Mouse (Mus musculus) urinary bladder, adult 18-20 months (tissue): ENCODE data around the gene Ptgir.

ENCODE experiments used
- DNase-seq, 2 experiments: peaks; one replicate each; pipeline ENCODE4 v3.0.0; 2022; ENCODE audit warnings: low spot score in 2 of 2, mixed read lengths in 2 of 2

The Ptgir gene

GRCm38 (mm10) chr7:16906281-16906680 is at the start of gene Ptgir:
Gene Ptgir, plus strand, starts transcription at chr7:16906490.
- no peak for DNase-seq

- no peak for DNase-seq
These were observed 48.0 kb upstream of the Ptgir start for GRCm38 (mm10) chr7:16858336-16858735.

GRCm38 (mm10) chr7:16859902-16860651 is 46.2 kb upstream of the Ptgir start:
- DNase-seq = no peak

GRCm38 (mm10) chr7:16867488-16867887 is 38.8 kb upstream of the Ptgir start:
- no peak for DNase-seq

- DNase-seq = no peak
These were observed 36.8 kb upstream of the Ptgir start for GRCm38 (mm10) chr7:16869497-16869896.

GRCm38 (mm10) chr7:16871600-16871999 is 34.7 kb upstream of the Ptgir start:
- no peak for DNase-seq

GRCm38 (mm10) chr7:16872478-16872877 is 33.8 kb upstream of the Ptgir start:
- no peak for DNase-seq

GRCm38 (mm10) chr7:16873392-16873791 is 32.9 kb upstream of the Ptgir start:
- no peak for DNase-seq

GRCm38 (mm10) chr7:16874190-16874589 is 32.1 kb upstream of the Ptgir start:
- peak; percentile 58 to 64 for DNase-seq

GRCm38 (mm10) chr7:16874756-16875309 is 31.5 kb upstream of the Ptgir start:
- DNase-seq = peak; percentile 96 to 100

- no peak for DNase-seq
These were observed 31.2 kb upstream of the Ptgir start, which contains the start of gene Dact3 for GRCm38 (mm10) chr7:16875310-16875325. Gene Dact3, plus strand, starts transcription at chr7:16875317.

GRCm38 (mm10) chr7:16875326-16875725 is 31.0 kb upstream of the Ptgir start:
- no peak for DNase-seq

GRCm38 (mm10) chr7:16876006-16876405 is 30.3 kb upstream of the Ptgir start:
- DNase-seq = no peak

GRCm38 (mm10) chr7:16876608-16877007 is 29.7 kb upstream of the Ptgir start:
- DNase-seq = no peak

- no peak for DNase-seq
These were observed 28.6 kb upstream of the Ptgir start for GRCm38 (mm10) chr7:16877717-16878116.

- no peak for DNase-seq
These were observed 26.3 kb upstream of the Ptgir start for GRCm38 (mm10) chr7:16879796-16880547.

- DNase-seq = no peak
These were observed 25.7 kb upstream of the Ptgir start for GRCm38 (mm10) chr7:16880615-16881014.

GRCm38 (mm10) chr7:16883162-16883561 is 23.1 kb upstream of the Ptgir start:
- no peak for DNase-seq

GRCm38 (mm10) chr7:16884334-16884733 is 22.0 kb upstream of the Ptgir start:
- DNase-seq = no peak

- DNase-seq = no peak
These were observed 21.0 kb upstream of the Ptgir start for GRCm38 (mm10) chr7:16885271-16885776.

- DNase-seq = no peak
These were observed 20.4 kb upstream of the Ptgir start for GRCm38 (mm10) chr7:16885905-16886304.

- peak in 1 of 2 experiments; percentile 50 for DNase-seq
These were observed 15.8 kb upstream of the Ptgir start for GRCm38 (mm10) chr7:16890536-16890935.

GRCm38 (mm10) chr7:16890944-16891343 is 15.3 kb upstream of the Ptgir start:
- DNase-seq = peak in 1 of 2 experiments; percentile 82
